Mouse (Mus musculus): ENCODE results near the gene Samd4.

- TF ChIP-seq CTCF (IDR thresholded peaks at IDR 0.05; ENCODE audit: low read depth, low read length) (no peak), POLR2A (IDR thresholded peaks at IDR 0.05; ENCODE audit: extremely low read depth, insufficient read depth, low read length) (no peak)
Measured at GRCm38 (mm10) chr14:46962832-46963231, 80.2 kb downstream of the Samd4 start.
